Mouse (Mus musculus) CH12.LX (cell line): ENCODE data around the gene Homez.

Source experiments
- BHLHE40 ChIP-seq: IDR thresholded peaks from 2 replicates; pipeline ENCODE4 v1.6.1; 2011; ENCODE audit warnings: mild to moderate bottlenecking, low read depth, low read length, improper control_type of control experiment
- CHD2 ChIP-seq: IDR thresholded peaks from 2 replicates; pipeline ENCODE4 v1.6.1; 2011; ENCODE audit warnings: low read length, improper control_type of control experiment
- CTCF ChIP-seq, 2 experiments: IDR thresholded peaks in 1 of 2; conservative IDR thresholded peaks in 1 of 2; 2 replicates each; pipeline ENCODE4 v1.5.1; 2011 to 2012; ENCODE audit warnings: low read depth in 2 of 2, low read length in 2 of 2, improper control_type of control experiment in 1 of 2, inconsistent platforms in 1 of 2, mild to moderate bottlenecking in 1 of 2, moderate library complexity in 1 of 2
- EP300 ChIP-seq: IDR thresholded peaks from 2 replicates; pipeline ENCODE4 v1.6.1; 2011; ENCODE audit warnings: low read length, improper control_type of control experiment
- NELFE ChIP-seq: IDR thresholded peaks from 2 replicates; pipeline ENCODE4 v1.6.1; 2011; ENCODE audit warnings: low read depth, low read length, improper control_type of control experiment
- PAX5 ChIP-seq: IDR thresholded peaks from 2 replicates; pipeline ENCODE4 v1.6.1; 2012; ENCODE audit warnings: low read length, inconsistent platforms, mixed read lengths
- POLR2A ChIP-seq: IDR thresholded peaks from 2 replicates; pipeline ENCODE4 v1.6.1; 2011; ENCODE audit warnings: low read depth, mild to moderate bottlenecking, improper control_type of control experiment, low read length
- SMC3 ChIP-seq: IDR thresholded peaks from 2 replicates; pipeline ENCODE4 v1.6.1; 2011; ENCODE audit warnings: low read depth, low read length, improper control_type of control experiment
- UBTF ChIP-seq: IDR thresholded peaks from 2 replicates; pipeline ENCODE4 v1.6.1; 2012; ENCODE audit warnings: low read depth, mild to moderate bottlenecking, inconsistent platforms, low read length, improper control_type of control experiment, moderate library complexity
- USF1 ChIP-seq: IDR thresholded peaks from 2 replicates; pipeline ENCODE4 v1.6.1; 2014; ENCODE audit warnings: low read depth, mild to moderate bottlenecking, inconsistent platforms, low read length, improper control_type of control experiment
- ZC3H11A ChIP-seq: IDR thresholded peaks from 2 replicates; pipeline ENCODE4 v1.6.1; 2012; ENCODE audit warnings: low read depth, mild to moderate bottlenecking, inconsistent platforms, low read length, improper control_type of control experiment
- ZKSCAN1 ChIP-seq: IDR thresholded peaks from 2 replicates; pipeline ENCODE4 v1.6.1; 2012; ENCODE audit warnings: low read depth, inconsistent platforms, low read length, improper control_type of control experiment, borderline replicate concordance
- ZNF384 ChIP-seq: IDR thresholded peaks from 2 replicates; pipeline ENCODE4 v1.6.1; 2012; ENCODE audit warnings: low read depth, low read length, improper control_type of control experiment, inconsistent platforms

- no peak for TF ChIP-seq CTCF (conservative IDR thresholded peaks at IDR 0.05 in 1 of 2, IDR thresholded peaks at IDR 0.05 in 1 of 2; ENCODE audit: low read depth in 2 of 2, low read length in 2 of 2)
- no peak for TF ChIP-seq ZC3H11A
- TF ChIP-seq SMC3: no peak
- no peak for TF ChIP-seq NELFE
- no peak for TF ChIP-seq EP300
- no peak for TF ChIP-seq POLR2A
- no peak for TF ChIP-seq UBTF
- TF ChIP-seq USF1: no peak
- no peak for TF ChIP-seq CHD2
- no peak for TF ChIP-seq PAX5
- TF ChIP-seq ZKSCAN1: no peak
- TF ChIP-seq BHLHE40: no peak
- no peak for TF ChIP-seq ZNF384
Measured at GRCm38 (mm10) chr14:54903641-54904040, 32.9 kb upstream of the Homez start.
